18 mouse cellular contexts compared by ENCODE assay signal in genomic region chr10:108395229-108395628, GRCm38 (mm10).
DNase-seq lines count a peak whose midpoint lies in the region; ATAC-seq and TF ChIP-seq lines count a peak whose summit lies in the region.
"Had no signal": no experiment of that assay in that cellular context is flagged by ENCODE, and none has a peak within 500 bp of the region (broad histone marks: within the 10 kb centered on the region; RNA-seq: fewer than 3 reads in every experiment).

No protein-coding gene starts in this region.

- no peak for TF ChIP-seq RAD21 in MEL (IDR thresholded peaks at IDR 0.05; ENCODE audit: low read depth, low read length)

- H3K4me2 ChIP-seq in liver, embryonic 11.5 days = no peak overlapping the region
- H3K4me2 ChIP-seq in liver, postnatal 0 days (ENCODE audit: low read depth, low read length) = no peak overlapping the region
- no peak overlapping the region for H3K4me2 ChIP-seq in stomach, postnatal 0 days (replicated peaks; ENCODE audit: low read depth)
- H3K4me2 ChIP-seq: forebrain, embryonic 12.5 days; hindbrain, embryonic 15.5 days had no signal

- no peaks in the 10 kb centered on the region; the same call in 1 of the 2 replicates for H3K36me3 ChIP-seq in liver, embryonic 11.5 days (ENCODE audit: control insufficient read depth, insufficient read depth, low read length)
- H3K36me3 ChIP-seq in liver, postnatal 0 days (replicated peaks; ENCODE audit: insufficient read depth, low read length) = no peaks in the 10 kb centered on the region
- H3K36me3 ChIP-seq in MEL (ENCODE audit: control insufficient read depth in 1 of 2, insufficient read depth in 2 of 2, low read length in 2 of 2) = peaks cover 5 to 25% of the 10 kb centered on the region in 2 experiments
- no peaks in the 10 kb centered on the region for H3K36me3 ChIP-seq in stomach, postnatal 0 days (ENCODE audit: control insufficient read depth, insufficient read depth, low read length)
- H3K36me3 ChIP-seq: embryonic facial prominence, embryonic 10.5 days; forebrain, embryonic 12.5 days; heart, embryonic 13.5 days; hindbrain, embryonic 15.5 days had no signal

- ATAC-seq in liver, embryonic 11.5 days (replicated peaks; ENCODE audit: low FRiP score) = peak; percentile 54; the same call in 1 of the 2 replicates
- no peak for ATAC-seq in liver, postnatal 0 days
- ATAC-seq in stomach, postnatal 0 days (ENCODE audit: low FRiP score, low TSS enrichment) = no peak; the same call in 1 of the 2 replicates
- ATAC-seq in monocyte, adult 5-6 weeks (replicated peaks; ENCODE audit: insufficient number of reproducible peaks, low FRiP score, low TSS enrichment, poor library complexity, severe bottlenecking) = no peak
- ATAC-seq: forebrain, embryonic 16.5 days had no signal

- H3K9me3 ChIP-seq in liver, embryonic 11.5 days (ENCODE audit: control insufficient read depth, low read length) = no peaks in the 10 kb centered on the region
- no peaks in the 10 kb centered on the region for H3K9me3 ChIP-seq in liver, postnatal 0 days (ENCODE audit: low read length)
- H3K9me3 ChIP-seq in MEL (replicated peaks; ENCODE audit: insufficient read depth, low read length) = no peaks in the 10 kb centered on the region
- H3K9me3 ChIP-seq in stomach, postnatal 0 days (ENCODE audit: control insufficient read depth, low read length) = no peaks in the 10 kb centered on the region
- H3K9me3 ChIP-seq: embryonic facial prominence, embryonic 10.5 days; forebrain, embryonic 12.5 days; heart, embryonic 13.5 days; hindbrain, embryonic 15.5 days had no signal

- no peaks in the 10 kb centered on the region for H3K27me3 ChIP-seq in liver, embryonic 11.5 days (replicated peaks; ENCODE audit: control insufficient read depth, insufficient read depth, low read length)
- no peaks in the 10 kb centered on the region for H3K27me3 ChIP-seq in liver, postnatal 0 days (ENCODE audit: insufficient read depth, low read length)
- H3K27me3 ChIP-seq in MEL (ENCODE audit: control insufficient read depth in 1 of 2, insufficient read depth in 2 of 2, low read length in 2 of 2) = no peaks in the 10 kb centered on the region
- no peaks in the 10 kb centered on the region for H3K27me3 ChIP-seq in stomach, postnatal 0 days (ENCODE audit: control insufficient read depth, insufficient read depth, low read length)
- H3K27me3 ChIP-seq: CH12.LX; forebrain, embryonic 12.5 days; heart, embryonic 13.5 days; hindbrain, embryonic 15.5 days had no signal

- H3K4me3 ChIP-seq in liver, embryonic 11.5 days (ENCODE audit: low read depth, low read length) = no peak overlapping the region
- H3K4me3 ChIP-seq in liver, postnatal 0 days (ENCODE audit: low read depth, low read length) = no peak overlapping the region
- peak overlapping the region; percentile 28 to 49; a peak in 3 of 4 replicates for H3K4me3 ChIP-seq in MEL (ENCODE audit: control insufficient read depth in 1 of 2, insufficient read depth in 1 of 2, low read depth in 2 of 2, low read length in 2 of 2)
- no peak overlapping the region for H3K4me3 ChIP-seq in stomach, postnatal 0 days (ENCODE audit: low read depth, low read length)
- H3K4me3 ChIP-seq: embryonic facial prominence, embryonic 10.5 days; forebrain, embryonic 12.5 days; heart, embryonic 13.5 days; hindbrain, embryonic 15.5 days had no signal

- WGBS in liver, embryonic 11.5 days = 82% methylated on average over 12 of the region's 12 CpGs
- WGBS in liver, postnatal 0 days (ENCODE audit: insufficient replicate concordance) = 80% methylated on average over 12 of the region's 12 CpGs
- WGBS in stomach, postnatal 0 days = 74% methylated on average over 12 of the region's 12 CpGs

- TF ChIP-seq POLR2A in MEL (IDR thresholded peaks at IDR 0.05; ENCODE audit: control insufficient read depth in 1 of 2, insufficient read depth in 1 of 2, low read depth in 1 of 2, low read length in 2 of 2, poor library complexity in 1 of 2) = no peak

- TF ChIP-seq CTCF in liver, postnatal 0 days (IDR thresholded peaks at IDR 0.05; ENCODE audit: low read depth) = no peak
- no peak for TF ChIP-seq CTCF in MEL (IDR thresholded peaks at IDR 0.05 in 2 of 3, conservative IDR thresholded peaks at IDR 0.05 in 1 of 3; ENCODE audit: control insufficient read depth in 1 of 3, insufficient read depth in 1 of 3, low read depth in 2 of 3, low read length in 3 of 3, poor library complexity in 1 of 3, severe bottlenecking in 1 of 3)
- TF ChIP-seq CTCF in stomach, postnatal 0 days (IDR thresholded peaks at IDR 0.05; ENCODE audit: low read depth) = no peak

- no peak overlapping the region for H3K27ac ChIP-seq in liver, embryonic 11.5 days (ENCODE audit: low read depth, low read length)
- H3K27ac ChIP-seq in liver, postnatal 0 days (ENCODE audit: low read depth) = no peak overlapping the region
- H3K27ac ChIP-seq in MEL (ENCODE audit: control insufficient read depth, low read depth, low read length) = peak overlapping the region; percentile 90
- H3K27ac ChIP-seq in stomach, postnatal 0 days (replicated peaks) = peak overlapping the region; percentile 25; the same call in 1 of the 2 replicates
- H3K27ac ChIP-seq: embryonic facial prominence, embryonic 10.5 days; forebrain, embryonic 12.5 days; heart, embryonic 13.5 days; hindbrain, embryonic 15.5 days had no signal

- H3K9ac ChIP-seq in liver, embryonic 11.5 days (ENCODE audit: low read depth, low read length) = no peak overlapping the region
- no peak overlapping the region for H3K9ac ChIP-seq in liver, postnatal 0 days (replicated peaks)
- H3K9ac ChIP-seq in MEL (ENCODE audit: control insufficient read depth, low read depth, low read length, poor library complexity, severe bottlenecking) = peak overlapping the region; percentile 47
- no peak overlapping the region for H3K9ac ChIP-seq in stomach, postnatal 0 days (ENCODE audit: low read length)
- H3K9ac ChIP-seq: forebrain, embryonic 12.5 days; heart, embryonic 13.5 days; hindbrain, embryonic 15.5 days had no signal

- H3K79me2 ChIP-seq in MEL (ENCODE audit: control insufficient read depth, insufficient read depth, low read length, poor library complexity) = no peaks in the 10 kb centered on the region; the same call in 1 of the 2 replicates

- TF ChIP-seq EP300 in liver, postnatal 0 days (IDR thresholded peaks at IDR 0.05; ENCODE audit: low read depth) = no peak
- peak; percentile 92 to 97 for TF ChIP-seq EP300 in MEL (IDR thresholded peaks at IDR 0.05; ENCODE audit: low read depth in 1 of 2, low read length in 2 of 2)
- TF ChIP-seq EP300 in stomach, postnatal 0 days (optimal IDR thresholded peaks at IDR 0.05) = no peak

- 0 out of 2 replicates have a peak, but pooled peaks cover 4% of the 10 kb centered on the region for H3K4me1 ChIP-seq in liver, embryonic 11.5 days (replicated peaks; ENCODE audit: control insufficient read depth, insufficient read depth, low read length)
- H3K4me1 ChIP-seq in liver, postnatal 0 days (ENCODE audit: insufficient read depth) = no peaks in the 10 kb centered on the region
- peaks cover 10 to 18% of the 10 kb centered on the region in 2 experiments for H3K4me1 ChIP-seq in MEL (ENCODE audit: control insufficient read depth in 1 of 2, insufficient read depth in 2 of 2, low read length in 2 of 2)
- no peaks in the 10 kb centered on the region for H3K4me1 ChIP-seq in stomach, postnatal 0 days (replicated peaks; ENCODE audit: control insufficient read depth, insufficient read depth)
- H3K4me1 ChIP-seq: embryonic facial prominence, embryonic 10.5 days; forebrain, embryonic 12.5 days; hindbrain, embryonic 15.5 days had no signal

- no peak for DNase-seq in liver, embryonic 11.5 days (ENCODE audit: low spot score)
- no peak for DNase-seq in liver, postnatal 0 days
- DNase-seq in MEL (ENCODE audit: low read depth, low spot score) = peak; percentile 87
- peak; percentile 59 for DNase-seq in c-Kit-positive CD71-positive TER-119-negative erythroid progenitor cells, embryonic 14.5 days (ENCODE audit: low read depth)
- DNase-seq in stomach, postnatal 0 days (ENCODE audit: low spot score) = no peak
- DNase-seq in layer of hippocampus, adult 11-12 months (ENCODE audit: low spot score) = no peak
- DNase-seq: adrenal gland, postnatal 10 days; cerebellum, adult 2 months; cerebellum, postnatal 10 days; gastrocnemius, postnatal 10 days; heart, postnatal 36 days had no signal

TF ChIP-seq in MEL, 35 proteins besides CTCF, POLR2A, EP300 and RAD21:
- TF ChIP-seq MXI1 (IDR thresholded peaks at IDR 0.05; ENCODE audit: low read depth, low read length) (peak; percentile 73), TAL1 (IDR thresholded peaks at IDR 0.05; ENCODE audit: low read length) (peak; percentile 75), GABPA (IDR thresholded peaks at IDR 0.05; ENCODE audit: low read depth, low read length) (no peak), TCF12 (IDR thresholded peaks at IDR 0.05; ENCODE audit: low read depth, low read length) (peak; percentile 95), MAFK (IDR thresholded peaks at IDR 0.05; ENCODE audit: borderline replicate concordance, low read depth, low read length) (0 out of 2 replicates have a peak, but pooled peaks have one; percentile 31), POLR2AphosphoS2 (IDR thresholded peaks at IDR 0.05; ENCODE audit: low read length) (no peak), HCFC1 (IDR thresholded peaks at IDR 0.05; ENCODE audit: low read depth, low read length) (peak; percentile 17; the same call in 1 of the 2 replicates), ETS1 (IDR thresholded peaks at IDR 0.05; ENCODE audit: low read depth, low read length) (peak; percentile 95), GATA1 (IDR thresholded peaks at IDR 0.05; ENCODE audit: low read depth, low read length) (peak; percentile 98), SIN3A (IDR thresholded peaks at IDR 0.05; ENCODE audit: low read length) (no peak; the same call in 1 of the 2 replicates), MEF2A (IDR thresholded peaks at IDR 0.05; ENCODE audit: extremely low read depth, insufficient replicate concordance, low read depth, low read length, poor library complexity, severe bottlenecking) (peak; percentile 87; the same call in 1 of the 2 replicates), UBTF (IDR thresholded peaks at IDR 0.05; ENCODE audit: borderline replicate concordance, insufficient read depth, low read depth, low read length) (no peak), BHLHE40 (IDR thresholded peaks at IDR 0.05; ENCODE audit: borderline replicate concordance, low read depth, low read length) (peak; percentile 99), MYC (IDR thresholded peaks at IDR 0.05; ENCODE audit: low read depth, low read length) (peak; percentile 64; the same call in 1 of the 2 replicates), RCOR1 (IDR thresholded peaks at IDR 0.05; ENCODE audit: low read depth, low read length) (peak; percentile 83)

Comparison
In these comparisons a context has a peak if more than half of its experiments do, and no peak if none do; other contexts are left out.
1. DNase-seq: peak in MEL (single experiment) and c-Kit-positive CD71-positive TER-119-negative erythroid progenitor cells, embryonic 14.5 days (single experiment); none in liver, embryonic 11.5 days (single experiment), liver, postnatal 0 days (single experiment), stomach, postnatal 0 days (single experiment) and layer of hippocampus, adult 11-12 months (single experiment).
2. H3K27ac ChIP-seq: peak in MEL (single experiment) and stomach, postnatal 0 days (single experiment); none in liver, embryonic 11.5 days (single experiment) and liver, postnatal 0 days (single experiment).
3. H3K4me3 ChIP-seq: peak in MEL (2 of 2); none in liver, embryonic 11.5 days (single experiment), liver, postnatal 0 days (single experiment) and stomach, postnatal 0 days (single experiment).